Mouse (Mus musculus) lung, embryonic 15.5 days (tissue): ENCODE data around the gene Msrb2. TPM values are rescaled to one million over a fixed set of nuclear protein-coding genes. Genes with fewer than 3 reads are reported as not detected.
A peak's percentile ranks its signal among the peaks of the same experiment; 100 is the strongest.

ENCODE experiments used
- ATAC-seq: fragments of 200-750 bp; cut with Nextera tagmentation; 2 replicates; pipeline ENCODE4 v1.8.0; 2017; ENCODE audit warnings: moderate number of reproducible peaks, borderline replicate concordance; ENCODE audit not compliant: low FRiP score, low TSS enrichment; ENCODE audit errors: extremely low read depth
- H3K27ac ChIP-seq: fragments of 300-500 bp; sonication (generic); 2 replicates; pipeline ENCODE4 v1.5.1; 2015; ENCODE audit warnings: moderate library complexity, mild to moderate bottlenecking, inconsistent platforms
- H3K27me3 ChIP-seq: fragments of 300-500 bp; sonication (generic); 2 replicates; pipeline ENCODE4 v1.6.1; 2015; ENCODE audit warnings: inconsistent platforms
- H3K36me3 ChIP-seq: fragments of 300-500 bp; sonication (generic); 2 replicates; pipeline ENCODE4 v1.6.1; 2015; ENCODE audit warnings: inconsistent platforms
- H3K4me1 ChIP-seq: fragments of 300-500 bp; sonication (generic); 2 replicates; pipeline ENCODE4 v1.6.1; 2015; ENCODE audit warnings: inconsistent platforms
- H3K4me2 ChIP-seq: fragments of 300-500 bp; sonication (generic); 2 replicates; pipeline ENCODE4 v1.6.1; 2015; ENCODE audit warnings: inconsistent platforms, mild to moderate bottlenecking, moderate library complexity
- H3K4me3 ChIP-seq: fragments of 300-500 bp; sonication (generic); 2 replicates; pipeline ENCODE4 v1.5.1; 2015; ENCODE audit warnings: mild to moderate bottlenecking, inconsistent platforms
- H3K9ac ChIP-seq: fragments of 300-500 bp; sonication (generic); 2 replicates; pipeline ENCODE4 v1.6.1; 2015; ENCODE audit warnings: inconsistent platforms
- H3K9me3 ChIP-seq: fragments of 300-500 bp; sonication (generic); 2 replicates; pipeline ENCODE4 v1.6.1; 2016; ENCODE audit warnings: inconsistent platforms
- WGBS: fragments of 180-500 bp; shearing (Covaris S2); methylation state at CpG from one replicate; pipeline ENCODE4 v1.1.7; 2015; 5-methylcytosine and 5-hydroxymethylcytosine counted together
- polyA plus RNA-seq: library from polyadenylated mRNA; unstranded; fragments of >200 nt; fragmentation: Nextera tagmentation; extraction: Ambion mirVana; gene quantifications from 2 replicates; pipeline ENCODE4 v1.2.1, GENCODE M21; 2015

Gene Msrb2
- polyA plus RNA-seq, 1 experiment from 2014 or later: 31.9 TPM

- H3K4me3 ChIP-seq: no peak overlapping the region
- H3K27ac ChIP-seq: no peak overlapping the region
- peak overlapping the region; percentile 9; the same call in 1 of the 2 replicates for H3K4me2 ChIP-seq
- H3K27me3 ChIP-seq: peaks cover 78% of the 10 kb centered on the region
- H3K4me1 ChIP-seq: peaks cover 9% of the 10 kb centered on the region; the same call in 1 of the 2 replicates
- under 1% methylated on average over 33 of the region's 33 CpGs for WGBS
- no peak overlapping the region for H3K9ac ChIP-seq
- ATAC-seq: no peak
- no peaks in the 10 kb centered on the region for H3K36me3 ChIP-seq
- no peaks in the 10 kb centered on the region for H3K9me3 ChIP-seq
Measured at GRCm38 (mm10) chr2:19430746-19431145, 59.5 kb downstream of the Msrb2 start.

- Histone ChIP-seq H3K36me3 (no peaks in the 10 kb centered on the region), H3K27me3 (peaks cover 82% of the 10 kb centered on the region), H3K4me1 (peaks cover 9% of the 10 kb centered on the region; the same call in 1 of the 2 replicates), H3K4me3 (no peak overlapping the region), H3K27ac (no peak overlapping the region), H3K9me3 (no peaks in the 10 kb centered on the region), H3K9ac (no peak overlapping the region), H3K4me2 (peak overlapping the region; percentile 9; the same call in 1 of the 2 replicates)
- ATAC-seq: no peak
- under 1% methylated on average over 18 of the region's 18 CpGs for WGBS
Measured at GRCm38 (mm10) chr2:19431186-19431585, 59.9 kb downstream of the Msrb2 start.

- no peak for ATAC-seq
- Histone ChIP-seq H3K4me2 (no peak overlapping the region), H3K27ac (no peak overlapping the region), H3K9me3 (no peaks in the 10 kb centered on the region), H3K4me1 (peaks cover 9% of the 10 kb centered on the region; the same call in 1 of the 2 replicates), H3K36me3 (no peaks in the 10 kb centered on the region), H3K9ac (no peak overlapping the region), H3K27me3 (peaks cover 80% of the 10 kb centered on the region), H3K4me3 (no peak overlapping the region)
- 3% methylated on average over 41 of the region's 41 CpGs for WGBS
Measured at GRCm38 (mm10) chr2:19431614-19432323, 60.5 kb downstream of the Msrb2 start.

DNA sequence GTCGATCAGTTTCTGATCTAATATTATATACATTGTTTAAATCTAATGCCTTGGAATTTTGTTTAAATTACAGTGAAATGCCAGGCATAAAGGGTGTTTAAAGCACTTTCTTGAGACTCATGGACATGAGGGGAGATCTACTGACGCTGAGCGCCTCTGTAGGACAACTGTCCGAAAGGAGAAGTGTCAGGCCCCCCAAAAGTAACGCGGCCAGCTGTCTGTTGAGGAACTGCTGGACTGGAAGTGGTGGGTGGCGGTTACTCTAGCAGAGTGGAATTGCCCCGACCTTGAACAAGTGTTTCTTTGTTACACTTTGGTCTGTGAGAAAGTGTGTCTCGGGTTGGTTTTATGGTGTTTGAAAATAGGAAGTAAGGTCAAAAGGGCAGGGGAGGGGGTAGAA, 73.1 kb downstream of the Msrb2 start:
- H3K4me2 ChIP-seq: no peak overlapping the region

More for the DNA sequence above, 73.1 kb downstream of the Msrb2 start:
- no peak overlapping the region for H3K9ac ChIP-seq
- H3K27ac ChIP-seq: no peak overlapping the region
- H3K36me3 ChIP-seq: no peaks in the 10 kb centered on the region
- H3K4me3 ChIP-seq: no peak overlapping the region
- peaks cover 19% of the 10 kb centered on the region for H3K4me1 ChIP-seq
- H3K9me3 ChIP-seq: no peaks in the 10 kb centered on the region
- ATAC-seq: no peak
- 5% methylated on average over 9 of the region's 9 CpGs for WGBS
- H3K27me3 ChIP-seq: peaks cover 89% of the 10 kb centered on the region

Other genes with a start within 250 kb of the Msrb2 start
- gene Armc3, start 172.1 kb upstream of the Msrb2 start, polyA plus RNA-seq: 0.74 TPM in 2 replicates
- not detected in 2 replicates for gene Ptf1a, start 74.2 kb downstream of the Msrb2 start, polyA plus RNA-seq
- gene 4921504E06Rik, start 182.5 kb downstream of the Msrb2 start, polyA plus RNA-seq: not detected in 2 replicates